Mouse (Mus musculus): ENCODE results near the gene Rorc.

- no peak for TF ChIP-seq POLR2A (IDR thresholded peaks at IDR 0.05; ENCODE audit: insufficient read depth, low read length)
- no peak for TF ChIP-seq CTCF (IDR thresholded peaks at IDR 0.05; ENCODE audit: low read depth, low read length)
Observed at GRCm38 (mm10) chr3:94372641-94373040, at the start of gene Rorc.
